Mouse (Mus musculus) ES-Bruce4 (cell line): ENCODE measurements around the gene Polr2j.

ENCODE experiments used
- CTCF ChIP-seq: IDR thresholded peaks from one replicate; pipeline ENCODE4 v1.8.1; 2011; ENCODE audit warnings: low read depth, low read length
- EP300 ChIP-seq: IDR thresholded peaks from 2 replicates; pipeline ENCODE4 v1.6.1; 2011; ENCODE audit warnings: low read depth, low read length; ENCODE audit not compliant: insufficient read depth
- POLR2A ChIP-seq: IDR thresholded peaks from one replicate; pipeline ENCODE4 v1.8.1; 2011; ENCODE audit warnings: low read length; ENCODE audit not compliant: insufficient read depth

DNA sequence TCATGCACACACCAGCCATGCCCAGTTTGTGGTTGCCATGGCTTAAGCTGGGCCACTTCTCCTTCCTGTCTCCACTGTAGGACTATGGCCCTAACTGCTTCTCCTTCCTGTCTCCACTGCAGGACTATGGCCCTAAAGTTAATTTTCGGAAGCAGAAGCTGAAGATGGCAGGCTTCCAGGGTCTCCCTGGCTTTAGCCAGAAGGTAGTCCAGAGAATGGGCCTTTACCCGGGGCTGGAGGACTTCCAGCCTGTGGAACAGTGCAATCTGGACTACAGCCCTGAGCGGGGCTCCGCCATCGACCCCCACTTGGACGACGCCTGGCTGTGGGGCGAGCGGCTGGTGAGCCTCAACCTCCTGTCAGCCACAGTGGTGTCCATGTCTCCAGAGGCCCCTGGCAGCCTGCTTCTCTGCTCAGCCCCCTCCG lies 23.6 kb downstream of the Polr2j start:
- TF ChIP-seq POLR2A (no peak), CTCF (no peak), EP300 (no peak)
